Mouse (Mus musculus): Measurements from ENCODE around the gene Nkiras2. TPM values are rescaled to one million over a fixed set of nuclear protein-coding genes. Genes with fewer than 3 reads are reported as not detected.
A peak's percentile ranks its signal among the peaks of the same experiment; 100 is the strongest.
"Not testable (repeated sequence)": the region's sequence is repeated elsewhere in the genome, so short reads cannot be mapped to it uniquely, and the experiment has no call there.

Nkiras2 gene
- 10 to 100 TPM; 53.7 to 57.7 TPM for total RNA-seq (2021)

DNA sequence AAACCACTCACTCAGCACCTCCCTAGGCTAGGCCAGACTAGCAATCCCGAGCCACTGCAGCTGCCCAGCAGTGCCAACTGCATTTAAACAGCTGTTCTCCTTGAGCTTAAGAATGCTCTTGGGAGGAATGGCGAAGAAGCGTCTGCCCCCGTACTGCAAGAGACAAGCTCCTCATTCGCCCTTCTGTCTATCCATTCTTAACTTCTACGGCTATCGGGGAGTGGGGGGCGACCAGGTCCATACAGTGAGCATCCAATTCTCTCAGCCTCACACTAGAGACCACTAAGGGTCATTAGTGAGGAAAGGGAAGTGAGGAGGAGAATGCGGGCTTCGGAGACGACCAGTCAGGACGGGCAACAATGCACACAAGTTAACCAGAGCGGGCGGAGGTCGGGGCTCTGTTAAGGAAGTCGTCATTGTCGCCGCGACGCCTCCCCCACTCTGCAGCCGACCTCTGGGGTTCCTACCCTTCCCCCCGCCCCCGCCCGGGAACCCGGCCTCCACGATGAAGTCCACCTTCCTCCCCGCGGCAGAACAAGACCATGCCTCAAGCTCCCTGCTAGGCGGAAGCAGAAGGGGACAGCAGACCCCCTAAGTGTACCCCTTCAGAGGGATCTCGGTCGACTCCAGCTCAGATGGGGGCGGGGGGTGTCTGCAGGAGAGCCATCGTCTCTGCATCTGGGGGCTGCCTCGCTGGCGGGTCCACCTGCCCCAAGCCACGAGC lies at the start of gene Nkiras2:
TSS of gene Nkiras2 (plus strand) at position 484 of the 724 bp plus-strand sequence.
- peak; percentile 77 for DNase-seq

DNA sequence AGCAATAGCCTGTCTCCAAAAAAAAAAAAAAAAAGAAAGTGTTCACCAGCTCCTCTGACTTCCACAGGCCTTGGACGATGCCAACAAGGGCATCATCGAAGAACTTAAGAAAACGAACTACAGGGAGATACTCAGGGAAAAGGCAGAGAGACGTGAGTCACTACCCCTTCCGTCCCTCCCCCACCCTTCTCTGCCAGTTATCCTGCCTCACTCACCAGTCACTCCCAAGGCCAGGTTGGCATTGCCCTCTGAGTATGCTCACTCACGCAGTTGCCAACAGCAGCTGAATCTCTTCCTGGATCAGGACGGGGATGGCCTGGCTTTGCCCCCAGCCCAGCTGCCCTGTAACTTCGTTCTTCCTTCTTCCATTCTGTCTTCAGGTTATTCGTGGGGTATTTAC lies 49.3 kb upstream of the Nkiras2 start:
- no peak for DNase-seq

DNA sequence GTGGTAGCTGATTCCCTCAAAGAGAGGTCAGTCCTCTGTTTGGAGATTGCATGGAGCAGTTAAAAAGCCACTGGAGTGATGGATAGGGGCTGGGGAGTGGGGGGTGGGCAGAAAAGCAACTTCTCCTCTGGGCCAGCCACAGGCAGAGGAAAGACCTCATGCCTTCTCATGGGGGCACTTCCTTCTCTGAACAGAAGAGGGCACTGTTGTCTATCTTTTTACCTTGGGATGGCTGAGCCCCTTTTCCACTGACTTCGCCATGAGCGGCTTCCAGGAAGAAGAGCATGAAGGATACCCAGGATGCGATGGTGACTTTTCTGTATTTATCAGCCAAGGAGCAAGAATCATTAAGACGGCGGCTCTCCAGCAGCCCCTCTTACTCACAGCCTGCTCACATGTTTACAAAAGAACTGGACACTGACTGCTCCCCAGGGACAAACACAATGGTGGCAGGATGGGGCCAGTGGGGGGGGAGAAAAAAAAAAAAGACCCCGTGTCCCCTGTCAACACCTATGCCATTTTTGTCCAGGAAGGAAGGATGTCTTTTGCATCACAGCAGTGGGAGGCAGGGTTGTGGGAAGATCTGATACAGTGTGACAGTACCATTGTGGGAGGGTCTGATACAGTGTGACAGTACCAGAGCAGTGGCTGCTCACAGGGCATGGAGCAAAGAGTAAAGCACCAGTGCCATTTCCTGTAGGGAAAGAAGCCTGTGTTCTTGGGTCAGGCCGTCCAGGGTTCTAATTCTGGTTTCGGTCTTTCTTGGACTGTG lies 48.4 kb upstream of the Nkiras2 start:
- peak; percentile 86 for DNase-seq

DNA sequence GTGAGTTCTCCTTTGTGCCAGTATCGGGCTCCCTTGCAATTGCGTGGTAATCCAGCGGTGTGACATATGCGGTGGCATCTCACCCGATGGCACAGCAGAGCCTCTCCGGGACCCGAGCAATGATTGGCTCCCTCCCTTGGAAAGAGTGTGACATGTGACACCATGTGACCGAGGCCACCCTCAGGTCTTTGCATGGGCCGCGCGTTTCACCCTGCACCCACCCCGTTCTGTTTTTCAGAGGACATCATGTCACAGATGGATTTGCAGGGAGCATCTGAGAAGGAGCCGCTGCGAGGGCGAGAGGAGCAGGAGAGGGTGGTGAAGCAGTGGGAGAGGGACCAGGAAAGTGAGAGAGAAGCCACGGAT lies 47.9 kb upstream of the Nkiras2 start:
- no peak for DNase-seq

DNA sequence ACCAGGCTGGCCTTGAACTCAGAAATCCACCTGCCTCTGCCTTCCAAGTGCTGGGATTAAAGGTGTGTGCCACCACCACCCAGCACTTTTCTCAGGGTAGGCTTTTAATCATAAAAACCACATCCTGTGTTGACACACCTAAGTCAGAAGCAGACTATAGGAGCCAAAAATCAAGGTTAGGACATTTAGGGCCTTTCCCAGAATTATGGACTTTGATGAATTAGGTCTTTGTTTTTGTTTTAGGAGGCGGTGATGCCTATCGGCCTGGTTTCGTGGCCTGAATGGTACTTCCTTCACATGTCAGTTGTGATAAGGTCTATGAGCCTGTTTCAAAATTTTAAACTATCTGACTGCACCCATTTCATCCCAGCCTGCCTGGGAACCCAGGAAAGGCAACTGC lies 44.9 kb upstream of the Nkiras2 start:
- DNase-seq: no peak

DNA sequence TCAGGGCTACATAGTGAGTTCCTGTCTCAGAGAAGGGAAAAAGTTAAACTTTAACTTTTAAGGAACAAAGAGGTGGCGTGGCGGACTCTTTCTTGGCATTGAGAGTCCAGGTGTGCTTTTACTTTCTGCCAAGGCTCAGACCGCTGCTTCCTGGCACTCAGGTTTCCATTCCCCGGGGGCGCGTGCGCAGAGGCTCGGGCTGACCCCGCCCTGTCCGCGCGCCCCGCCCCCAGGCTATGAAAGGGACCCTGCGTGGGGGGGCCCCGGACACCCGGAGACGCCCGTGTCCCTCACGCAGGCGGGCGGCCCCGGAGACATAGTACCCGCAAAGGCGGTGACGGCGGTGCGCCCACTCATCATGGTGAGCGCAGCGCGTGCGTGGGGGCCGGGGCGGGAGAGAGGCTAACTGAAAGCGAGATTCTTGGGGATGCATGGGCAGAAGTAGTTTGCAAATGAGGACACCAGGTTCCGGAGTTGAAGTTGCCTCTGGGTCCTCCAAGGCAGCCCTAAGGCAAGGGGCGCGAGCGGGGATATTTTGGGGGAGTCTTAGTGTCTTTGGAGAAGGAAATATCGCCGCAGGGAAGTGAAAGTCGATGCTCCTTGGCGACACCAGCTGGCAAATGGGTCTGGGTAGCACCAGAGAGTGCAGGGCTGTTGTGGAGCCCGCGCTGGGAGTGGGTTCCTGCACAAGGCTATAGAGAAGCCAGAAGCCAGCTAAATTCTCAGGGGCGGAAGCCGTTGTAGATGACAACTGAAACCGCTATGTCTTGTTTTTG lies 44.1 kb upstream of the Nkiras2 start, which contains the start of gene Cnp:
TSS of gene Cnp (plus strand) at position 197 of the 776 bp plus-strand sequence.
- DNase-seq: peak; percentile 84

DNA sequence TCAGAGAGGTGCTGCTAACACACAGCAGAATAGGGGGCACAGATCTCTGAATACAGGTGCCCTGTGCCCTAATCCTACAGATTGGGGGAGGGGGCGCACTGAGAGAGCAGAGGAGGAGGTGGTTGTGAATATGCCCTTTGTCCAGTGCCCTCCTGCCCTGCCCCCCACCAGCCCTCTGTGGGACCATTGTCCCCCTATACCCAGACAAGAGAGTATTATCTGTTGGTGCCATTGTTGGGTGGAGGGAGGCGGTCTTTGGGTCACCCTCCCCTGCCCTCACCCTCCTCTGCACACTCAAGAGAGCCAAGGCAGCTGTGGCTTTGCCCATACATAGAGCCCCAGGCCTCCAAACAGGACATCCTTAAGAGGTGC lies 43.6 kb upstream of the Nkiras2 start:
- no peak for DNase-seq

DNA sequence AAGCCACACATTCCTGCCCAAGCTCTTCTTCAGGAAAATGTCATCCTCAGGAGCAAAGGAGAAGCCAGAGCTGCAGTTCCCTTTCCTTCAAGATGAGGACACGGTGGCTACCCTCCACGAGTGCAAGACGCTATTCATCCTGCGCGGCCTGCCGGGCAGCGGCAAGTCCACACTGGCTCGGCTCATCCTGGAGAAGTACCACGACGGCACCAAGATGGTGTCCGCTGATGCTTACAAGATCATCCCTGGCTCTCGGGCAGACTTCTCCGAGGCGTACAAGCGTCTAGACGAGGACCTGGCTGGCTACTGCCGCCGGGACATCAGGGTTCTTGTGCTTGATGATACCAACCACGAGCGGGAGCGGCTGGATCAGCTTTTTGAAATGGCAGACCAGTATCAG lies 42.8 kb upstream of the Nkiras2 start:
- no peak for DNase-seq

DNA sequence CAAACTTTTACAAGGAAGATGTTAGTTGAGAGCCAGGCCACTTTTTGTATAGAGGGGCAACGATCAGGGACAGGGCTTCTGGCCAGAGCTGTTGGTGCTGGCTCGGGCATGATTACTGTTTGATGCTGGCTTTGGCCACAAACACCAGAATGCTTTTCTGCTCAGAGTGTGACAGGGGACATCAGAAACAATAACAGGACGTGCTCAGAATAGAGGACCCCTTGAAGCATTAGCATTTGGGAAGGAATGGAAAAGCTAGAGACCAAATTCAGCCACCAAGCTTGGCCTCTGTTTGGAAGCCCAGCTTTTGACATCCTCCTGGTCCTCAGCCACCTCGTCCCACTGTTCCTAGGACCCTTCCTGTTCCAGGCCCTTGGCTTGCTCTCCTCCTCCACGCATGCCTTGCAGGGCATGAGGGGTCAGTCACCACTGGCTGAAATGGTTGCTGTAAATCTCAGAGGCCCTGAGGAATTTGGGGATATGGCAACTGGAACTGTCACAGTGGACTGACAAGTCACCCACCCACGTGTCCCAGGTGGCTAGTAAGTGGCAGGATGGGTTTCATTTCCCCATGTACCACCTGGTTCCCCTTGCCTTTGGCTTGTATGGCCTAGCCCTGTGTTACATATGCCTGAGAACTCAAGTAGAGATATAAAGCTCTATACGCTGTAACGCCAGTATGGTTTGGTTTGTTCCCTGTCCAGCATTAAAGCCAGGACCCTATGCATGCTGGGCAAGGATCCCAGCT lies 41.0 kb upstream of the Nkiras2 start:
- no peak for DNase-seq

DNA sequence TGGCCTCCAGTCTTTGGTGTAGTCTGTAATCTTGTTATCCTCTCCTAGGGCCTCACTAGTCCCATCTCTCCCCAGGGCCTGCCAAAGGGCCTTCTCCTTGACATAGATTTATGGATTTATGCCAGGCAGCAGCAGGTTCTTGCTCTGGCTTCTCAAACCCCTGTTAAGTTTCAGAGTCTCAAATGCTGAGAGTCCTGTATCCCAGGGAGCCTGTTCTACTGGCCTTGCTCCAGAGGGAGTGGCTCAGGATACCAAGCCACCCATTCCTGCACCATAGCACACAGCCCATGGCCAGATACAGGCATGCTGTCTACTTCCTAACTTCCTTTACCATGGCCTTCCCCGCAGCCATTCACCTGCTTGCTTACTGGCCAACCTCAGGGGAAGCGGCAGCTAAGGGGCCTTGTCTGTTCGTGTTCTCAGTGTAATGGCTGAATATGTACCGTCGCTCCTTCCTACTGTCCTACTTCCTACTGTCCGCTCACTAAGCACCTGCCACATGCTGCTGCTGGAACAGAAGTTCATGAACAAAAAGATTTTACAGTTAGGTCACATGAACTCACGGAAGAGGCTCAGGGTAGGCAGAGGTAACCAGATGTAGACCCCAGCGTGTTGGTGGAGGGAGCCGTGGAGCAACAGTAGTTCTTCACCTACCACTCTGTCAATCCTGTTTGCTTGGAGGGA lies 39.8 kb upstream of the Nkiras2 start:
- no peak for DNase-seq

DNA sequence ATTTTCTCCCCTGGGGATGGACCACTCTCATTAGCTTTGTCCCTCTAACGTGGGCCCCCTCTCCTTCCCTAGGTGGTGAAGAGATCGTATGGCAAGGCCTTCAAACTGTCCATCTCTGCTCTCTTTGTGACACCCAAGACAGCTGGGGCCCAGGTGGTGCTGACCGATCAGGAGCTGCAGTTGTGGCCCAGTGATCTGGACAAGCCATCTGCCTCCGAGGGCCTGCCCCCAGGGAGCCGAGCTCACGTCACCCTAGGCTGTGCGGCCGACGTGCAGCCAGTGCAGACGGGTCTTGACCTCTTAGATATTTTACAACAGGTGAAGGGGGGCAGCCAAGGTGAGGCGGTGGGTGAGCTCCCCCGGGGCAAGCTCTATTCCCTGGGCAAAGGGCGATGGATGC lies 38.8 kb upstream of the Nkiras2 start:
- no peak for DNase-seq

DNA sequence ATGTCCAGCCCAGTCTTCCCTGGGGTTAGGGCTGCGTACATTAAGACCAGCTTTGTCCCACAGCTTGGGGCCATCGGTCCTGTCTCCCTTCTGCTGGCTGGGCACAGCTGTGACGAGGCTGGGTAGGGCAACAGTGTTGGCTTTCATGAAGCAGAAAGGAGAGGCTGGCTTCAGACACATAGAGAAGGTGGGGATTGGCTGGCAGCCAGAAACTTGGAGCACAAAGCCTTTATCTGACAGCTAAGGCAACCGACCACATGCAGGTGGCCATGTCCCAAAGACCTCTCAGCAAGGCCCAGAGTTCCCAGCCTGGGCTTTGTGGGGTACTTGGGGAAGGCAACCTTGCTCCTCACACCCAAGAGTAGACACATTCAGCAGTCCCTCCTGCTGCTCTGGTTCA lies 37.3 kb upstream of the Nkiras2 start:
- DNase-seq: peak; percentile 77

DNA sequence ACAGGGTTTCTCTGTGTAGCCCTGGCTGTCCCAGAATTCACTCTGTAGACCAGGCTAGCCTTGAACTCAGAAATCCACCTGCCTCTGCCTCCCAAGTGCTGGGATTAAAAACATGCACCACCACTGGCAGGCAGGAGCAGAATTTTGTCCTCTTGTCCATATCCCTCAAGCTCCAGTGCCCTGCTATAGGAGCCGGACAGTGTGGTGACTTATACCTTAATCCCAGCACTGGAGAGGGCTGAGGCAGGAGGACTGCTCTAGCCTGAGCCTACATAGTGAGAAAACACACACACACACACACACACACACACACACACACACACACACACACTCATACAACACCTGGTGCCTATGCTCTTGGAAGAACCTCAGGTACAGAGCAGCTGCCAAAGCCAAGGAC lies 36.6 kb upstream of the Nkiras2 start:
- not testable (repeated sequence) for DNase-seq

DNA sequence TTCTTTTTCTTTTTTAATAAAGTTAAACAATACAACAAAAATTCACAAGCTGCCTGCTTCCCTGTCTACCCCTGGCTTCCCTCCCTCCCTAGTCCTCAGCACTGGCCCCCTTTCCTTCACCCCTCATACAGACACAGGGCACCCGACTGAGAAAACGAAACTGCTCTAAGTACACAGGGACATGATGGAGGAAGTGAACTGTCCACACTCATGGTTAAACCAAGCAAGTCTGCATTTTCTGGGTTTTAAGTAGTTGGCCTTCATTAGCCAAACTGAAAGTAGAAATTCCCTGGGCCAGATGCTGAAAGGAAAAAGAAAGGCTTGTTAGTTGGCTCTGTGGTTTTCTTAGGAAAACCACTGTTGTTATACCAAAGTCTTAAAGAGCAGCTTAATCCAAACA lies 36.2 kb upstream of the Nkiras2 start:
- no peak for DNase-seq

DNA sequence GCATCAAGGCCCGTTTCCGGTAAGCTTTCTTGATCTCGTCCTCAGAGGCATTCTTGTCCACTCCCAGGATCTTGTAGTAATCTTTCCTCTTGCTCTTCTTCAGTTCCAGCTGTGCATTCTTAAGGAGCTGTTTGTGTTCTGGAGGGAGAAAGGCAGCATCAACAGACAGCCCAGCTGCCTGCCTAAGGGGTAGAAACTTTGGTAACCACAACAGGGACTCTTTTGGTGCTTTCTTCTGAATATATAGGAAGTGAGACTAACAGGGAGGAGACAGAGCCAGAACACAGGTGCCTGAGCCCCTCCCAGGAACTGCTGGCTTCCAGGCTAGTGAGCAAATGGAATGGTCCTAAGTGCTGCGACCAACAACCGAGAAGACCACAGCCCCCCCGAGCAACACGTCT lies 34.5 kb upstream of the Nkiras2 start:
- DNase-seq: no peak

DNA sequence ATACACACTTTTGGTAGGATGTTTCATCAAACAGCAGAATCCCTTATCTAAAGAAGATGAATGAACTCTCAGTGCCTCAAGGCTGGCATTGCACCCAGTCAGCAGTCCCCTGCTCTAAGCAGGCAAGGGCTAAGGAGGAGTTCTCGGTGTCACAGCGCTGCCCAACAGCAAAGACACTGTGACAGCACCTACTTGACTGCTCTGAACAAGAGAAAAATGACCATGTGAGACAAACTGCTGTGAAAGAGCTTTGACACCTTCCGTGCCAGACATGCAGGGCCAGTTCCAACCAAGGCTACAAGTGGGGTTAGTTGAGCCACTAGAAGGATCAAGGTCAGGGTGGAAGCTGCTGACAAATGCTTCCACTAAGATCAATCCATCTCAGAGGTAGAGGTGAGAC lies 33.9 kb upstream of the Nkiras2 start:
- no peak for DNase-seq

DNA sequence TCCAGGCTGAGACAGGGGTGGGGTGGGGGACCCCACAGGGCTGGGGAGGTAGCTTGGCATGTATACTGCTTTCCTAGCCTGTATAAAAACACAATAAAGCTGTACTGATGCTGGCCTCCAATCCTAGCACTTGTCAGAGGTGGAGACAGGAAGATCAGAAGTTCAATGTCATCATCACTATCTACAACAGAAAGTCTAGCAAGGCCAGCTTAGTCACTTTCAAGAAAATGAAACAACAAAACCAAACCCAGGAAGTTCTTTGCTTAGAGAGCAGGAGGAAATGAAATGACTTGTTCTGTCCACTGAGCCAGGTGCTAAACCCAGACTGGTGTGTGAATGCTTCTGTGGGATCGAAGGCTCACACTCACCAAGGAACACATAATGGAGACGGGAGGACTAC lies 30.6 kb upstream of the Nkiras2 start:
- DNase-seq: no peak

DNA sequence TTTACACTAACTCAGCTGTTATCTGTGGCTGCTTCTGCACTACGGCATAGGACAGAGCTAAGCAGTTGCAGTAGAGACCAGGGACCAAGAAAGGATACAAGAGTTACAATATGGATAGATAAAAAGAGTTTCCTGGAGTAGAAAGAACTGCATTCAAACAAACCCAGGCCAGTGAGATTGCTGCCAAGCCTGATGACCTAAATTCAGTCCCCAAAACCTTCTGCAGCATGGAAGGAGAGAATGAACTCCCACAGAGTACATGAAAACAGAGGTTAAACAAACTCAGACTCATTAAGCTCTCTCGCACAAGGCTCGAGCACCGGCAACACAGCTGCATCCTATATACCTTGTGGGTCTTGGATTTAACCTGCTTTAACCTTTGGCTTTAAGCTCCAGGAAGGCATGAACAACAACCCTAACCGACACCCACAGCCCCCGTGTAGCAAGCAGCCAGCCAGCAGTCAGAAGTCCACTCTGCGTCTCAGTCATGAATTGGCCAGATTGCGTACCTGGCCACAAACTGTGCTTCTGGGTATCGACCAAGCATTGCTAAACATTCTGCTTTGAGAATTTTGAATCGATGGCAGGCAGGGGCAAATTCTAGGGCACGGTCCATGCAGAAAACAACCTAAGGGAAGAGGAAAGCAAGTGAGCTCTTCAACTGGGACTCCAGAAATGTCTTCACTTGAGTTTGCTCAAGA lies 26.5 kb upstream of the Nkiras2 start:
- no peak for DNase-seq

DNA sequence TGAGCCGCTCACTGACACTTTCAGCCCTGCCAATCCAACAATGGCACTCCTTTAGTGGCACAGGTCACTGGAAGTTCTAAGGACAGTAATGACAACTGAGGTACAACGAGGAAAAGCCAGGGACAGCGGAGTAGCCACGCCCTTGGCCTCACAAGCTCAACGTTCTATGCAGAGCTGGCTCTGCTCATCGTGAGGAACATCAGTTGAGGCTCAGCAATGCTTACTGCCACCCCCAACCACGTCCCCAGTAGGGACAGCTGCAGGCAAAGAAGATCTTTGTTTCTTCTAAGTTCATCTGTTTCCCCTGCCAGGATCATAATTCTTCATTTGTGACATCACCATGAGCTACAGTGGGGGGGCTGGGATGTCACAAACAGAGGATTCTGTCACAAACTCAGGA lies 24.4 kb upstream of the Nkiras2 start:
- DNase-seq: no peak

DNA sequence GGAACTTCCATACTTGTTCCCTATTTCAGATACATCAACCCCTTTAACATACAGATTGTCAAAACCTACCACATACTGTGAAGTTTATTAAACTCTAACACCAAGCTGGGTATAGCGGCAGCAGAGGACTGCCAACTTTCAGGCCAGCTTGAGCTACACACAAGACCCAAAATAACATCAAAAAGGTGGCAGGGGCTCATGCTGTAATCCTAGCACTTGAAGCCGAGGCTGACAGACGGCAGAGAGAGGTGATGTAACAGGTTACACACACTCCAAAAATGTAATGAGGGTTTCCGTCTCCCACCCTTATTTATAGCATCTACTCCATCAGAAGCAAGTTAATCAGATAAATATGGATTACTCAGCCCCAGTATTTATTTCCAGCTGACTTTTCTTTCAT lies 23.5 kb upstream of the Nkiras2 start:
- DNase-seq: no peak

DNA sequence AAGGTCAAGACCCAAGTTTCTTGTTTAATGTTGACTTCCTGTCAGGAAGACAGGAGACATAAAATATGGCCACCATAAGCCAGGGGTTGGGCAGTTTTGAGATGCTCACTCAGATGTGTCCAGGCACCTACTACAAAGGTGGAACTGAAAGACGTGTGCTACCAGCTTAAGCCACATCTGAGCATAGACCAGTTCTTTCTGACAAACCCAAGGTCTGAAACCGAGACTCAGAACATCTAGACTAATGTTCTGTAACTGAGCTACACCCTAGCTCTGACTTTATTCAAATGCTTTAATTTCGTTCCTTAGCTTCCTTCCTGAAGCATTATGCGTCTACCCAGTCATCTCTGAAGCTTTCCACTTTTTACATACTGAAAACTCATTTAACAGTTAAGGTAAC lies 21.0 kb upstream of the Nkiras2 start:
- no peak for DNase-seq

Measured in heart, postnatal 4 days (tissue).